Mouse (Mus musculus) kidney, postnatal 36 days (tissue): ENCODE data around the gene Sema5b.

Experiments used
- DNase-seq, 2 experiments: peaks; one replicate each; pipeline ENCODE4 v3.0.0; 2021 to 2022; ENCODE audit warnings: mixed read lengths in 2 of 2

Gene Sema5b

GRCm38 (mm10) chr16:35541117-35541641 lies at the start of gene Sema5b:
Gene Sema5b, plus strand, starts transcription at chr16:35541145.
- DNase-seq, result peak; percentile 46 to 75

DNA sequence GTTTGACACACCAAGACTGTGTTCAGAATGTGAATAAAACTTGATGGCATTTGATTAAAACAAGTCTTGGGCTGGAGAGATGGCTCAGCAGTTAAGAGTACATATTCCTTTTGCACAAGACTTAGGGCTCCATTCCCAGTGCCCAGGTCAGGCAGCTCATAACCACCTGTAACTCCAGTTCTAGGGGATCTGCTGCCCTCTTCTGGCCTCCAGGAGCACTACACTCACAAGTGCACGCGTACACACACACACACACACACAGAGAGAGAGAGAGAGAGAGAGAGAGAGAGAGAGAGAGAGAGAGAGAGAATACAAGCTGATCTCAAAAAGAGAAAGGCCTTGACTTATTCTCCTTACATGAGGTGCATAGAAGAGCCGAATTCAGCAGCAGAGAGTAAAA lies 40.6 kb upstream of the Sema5b start:
- no peak for DNase-seq

DNA sequence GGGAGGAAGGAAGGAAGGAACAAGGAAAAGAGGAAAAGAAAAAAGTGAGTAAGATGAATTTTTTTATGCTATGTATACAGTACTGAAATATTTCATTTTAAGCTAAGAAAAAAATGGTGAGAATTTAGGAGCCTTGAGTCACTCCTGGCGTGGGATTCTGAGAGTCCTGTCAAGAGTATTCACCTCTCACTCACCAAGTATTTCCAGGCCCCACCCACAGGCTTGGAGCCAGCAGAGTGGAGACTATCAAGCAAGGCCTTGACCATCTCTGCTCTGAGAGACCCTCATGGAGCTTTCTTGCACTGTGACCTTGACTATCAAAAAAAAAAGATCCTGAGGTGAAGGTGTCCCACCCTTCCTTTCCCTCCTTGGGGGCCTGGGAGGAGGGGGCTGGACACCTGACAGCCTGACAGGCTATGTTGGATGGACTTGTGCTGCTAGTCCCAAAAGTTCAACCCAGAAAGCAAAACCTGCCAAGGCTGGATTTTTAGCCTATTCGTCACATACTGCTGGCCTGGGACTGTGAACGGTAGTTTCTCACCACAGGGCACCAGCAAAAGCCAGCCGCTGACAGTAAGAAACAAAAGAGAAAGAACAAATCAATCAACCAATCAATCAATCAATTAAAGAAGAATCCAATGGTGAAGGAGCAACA lies 39.7 kb upstream of the Sema5b start:
- DNase-seq, result no peak

DNA sequence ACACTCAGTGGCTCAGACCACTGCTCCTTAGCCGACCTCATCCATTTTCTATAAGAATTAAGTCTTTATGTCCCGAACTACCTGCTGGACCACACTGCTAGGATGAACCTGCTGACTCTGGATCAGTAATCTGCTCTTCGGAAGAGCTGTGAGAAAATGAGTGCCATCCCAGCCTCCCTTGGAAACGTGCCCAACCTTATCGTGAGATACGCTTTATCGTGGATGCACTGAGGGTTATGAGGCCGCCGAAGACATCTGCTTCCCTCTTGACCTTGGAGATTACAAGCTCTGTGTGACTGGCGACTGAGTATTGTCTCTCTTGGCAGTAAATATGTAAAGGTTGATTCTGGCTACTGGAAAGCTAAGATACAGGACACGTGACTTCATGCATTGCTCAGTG lies 38.5 kb upstream of the Sema5b start:
- DNase-seq, result no peak

DNA sequence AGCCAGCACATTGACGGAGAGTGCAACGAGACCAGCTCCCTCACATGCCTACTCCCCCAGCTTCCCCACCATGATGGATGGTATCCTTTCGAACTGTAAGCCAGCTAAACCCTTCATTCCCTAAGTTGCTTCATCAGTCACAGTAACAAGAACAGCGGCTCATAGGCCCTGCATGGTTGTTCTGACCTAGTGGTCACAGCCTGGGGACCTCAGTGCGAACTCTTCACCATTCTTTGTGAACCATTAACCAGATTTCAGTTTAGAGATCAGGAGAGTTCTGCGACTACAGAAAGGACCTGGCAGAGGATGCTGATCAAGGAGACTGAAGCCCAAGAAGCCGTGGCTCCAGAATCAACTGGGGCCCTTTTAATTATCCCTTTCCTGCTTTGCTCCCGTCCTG lies 36.7 kb upstream of the Sema5b start:
- DNase-seq, result peak; percentile 30

GRCm38 (mm10) chr16:35505786-35506185 lies 35.2 kb upstream of the Sema5b start:
- DNase-seq, result no peak

GRCm38 (mm10) chr16:35508581-35508980 lies 32.4 kb upstream of the Sema5b start:
- no peak for DNase-seq

DNA sequence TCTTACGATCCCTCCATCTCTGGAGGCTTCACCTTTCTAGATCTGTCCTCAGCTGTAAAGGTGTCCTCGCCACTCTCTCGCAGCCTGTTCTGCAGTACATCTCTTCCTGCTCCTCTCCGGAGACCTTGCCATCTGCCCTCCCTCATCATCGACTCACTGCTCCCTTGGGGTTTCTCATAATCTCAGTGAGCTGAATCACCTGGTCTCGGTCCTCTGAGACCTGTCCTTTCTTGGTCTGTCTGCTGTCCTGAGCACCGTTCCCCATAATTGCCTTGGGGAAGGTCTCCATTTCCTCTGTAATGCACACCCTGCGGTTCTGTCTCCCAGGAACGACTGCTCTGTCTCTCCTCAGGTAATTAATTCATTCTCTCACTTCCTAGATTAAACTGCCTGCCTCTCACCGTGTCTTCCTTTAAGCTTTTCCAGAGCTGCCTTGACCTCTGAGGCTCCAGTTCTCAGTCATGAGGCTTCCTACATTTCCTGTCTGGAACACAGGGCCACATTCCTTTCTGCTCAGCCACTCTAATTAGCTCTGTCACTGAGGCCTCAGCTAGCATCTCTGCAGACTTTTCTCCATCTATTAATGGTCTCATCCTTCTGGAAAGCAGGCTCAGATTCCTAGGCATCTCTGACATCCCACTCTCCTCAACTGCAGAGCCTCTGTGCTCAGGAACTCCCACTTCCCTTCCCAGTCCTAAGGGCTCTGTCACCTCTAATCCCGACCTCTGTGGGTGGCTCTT lies 31.4 kb upstream of the Sema5b start:
- no peak for DNase-seq

DNA sequence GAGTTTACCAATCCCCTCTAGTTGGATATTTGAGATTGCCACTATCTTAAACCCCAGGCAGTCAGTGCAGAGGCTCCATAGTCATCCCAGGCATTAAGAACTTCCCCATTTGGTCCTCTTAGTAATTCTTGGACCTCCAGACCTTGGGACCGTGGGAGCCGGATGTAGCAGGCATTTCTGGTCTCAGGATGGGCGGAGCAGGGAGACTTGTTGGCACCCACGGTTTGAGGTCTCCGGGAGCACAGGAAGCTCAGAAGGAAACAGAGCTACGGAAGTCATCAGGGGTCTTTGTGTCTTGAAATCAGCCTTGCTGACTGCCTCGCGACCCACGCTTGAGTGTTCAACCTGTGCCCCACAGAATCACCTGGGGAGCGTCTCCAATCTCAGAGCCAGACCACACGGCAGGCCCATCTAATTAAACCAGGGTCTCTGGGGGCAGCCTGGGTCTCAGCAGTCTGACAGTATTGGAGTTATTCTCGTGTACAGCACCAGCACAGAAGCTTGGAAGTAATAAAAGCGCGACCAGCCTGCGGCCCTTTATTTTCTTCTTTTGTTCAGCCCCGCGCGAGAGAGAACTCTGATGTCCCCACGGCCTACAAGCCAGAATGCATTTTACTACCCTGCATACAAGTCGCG lies 24.9 kb upstream of the Sema5b start:
- peak; percentile 61 to 68 for DNase-seq

GRCm38 (mm10) chr16:35517976-35518951 lies 22.7 kb upstream of the Sema5b start:
- peak; percentile 80 to 82 for DNase-seq

GRCm38 (mm10) chr16:35519245-35519644 lies 21.7 kb upstream of the Sema5b start:
- peak; percentile 75 to 86 for DNase-seq

DNA sequence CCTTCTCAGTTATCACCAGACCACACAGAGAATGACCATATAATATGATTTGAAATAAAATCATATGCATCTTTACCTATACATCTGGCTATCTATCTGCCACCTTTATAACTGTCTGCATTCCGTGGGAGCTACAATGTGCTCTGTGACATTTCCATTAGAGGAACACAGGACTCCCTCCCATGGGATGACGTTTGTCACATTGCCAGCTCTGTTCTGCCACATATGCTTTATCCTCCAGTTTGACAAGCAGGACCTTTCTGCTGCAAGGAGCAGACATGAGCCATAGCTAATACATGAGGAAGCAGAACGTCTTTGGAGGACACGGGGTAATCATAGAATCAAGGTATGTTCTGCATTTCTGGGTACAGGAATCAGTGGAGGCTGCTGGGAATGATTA lies 16.7 kb upstream of the Sema5b start:
- DNase-seq, result no peak

GRCm38 (mm10) chr16:35534630-35535029 lies 6.3 kb upstream of the Sema5b start:
- DNase-seq, result no peak

DNA sequence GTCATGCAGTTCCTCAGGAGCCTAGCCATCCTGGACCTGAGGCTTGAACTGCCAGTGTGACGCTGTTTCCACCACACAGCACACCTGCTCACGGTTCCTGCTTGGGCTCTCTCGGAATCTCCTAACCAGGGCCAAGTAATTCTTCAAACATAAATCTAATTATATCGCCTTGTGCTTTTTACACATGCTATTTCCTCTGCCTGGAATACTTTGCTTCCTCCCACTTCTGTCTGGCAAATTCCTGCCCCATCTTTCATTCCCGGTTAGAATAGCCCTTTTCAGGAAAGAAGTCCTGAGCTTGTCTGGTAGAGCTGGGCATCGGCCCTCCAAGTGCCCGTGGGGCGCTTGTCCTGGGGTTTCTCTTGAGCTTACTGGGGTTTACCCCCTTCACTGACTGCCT lies 3.3 kb upstream of the Sema5b start:
- DNase-seq, result peak; percentile 14 to 31

GRCm38 (mm10) chr16:35539041-35539440 lies 1.9 kb upstream of the Sema5b start:
- peak; percentile 34 to 35 for DNase-seq

- DNase-seq, result peak; percentile 57 to 68
Measured at GRCm38 (mm10) chr16:35540333-35541116, 420 bp upstream of the Sema5b start.

- peak in 1 of 2 experiments; percentile 54 for DNase-seq
Measured at GRCm38 (mm10) chr16:35541661-35542420, 896 bp downstream of the Sema5b start.

DNA sequence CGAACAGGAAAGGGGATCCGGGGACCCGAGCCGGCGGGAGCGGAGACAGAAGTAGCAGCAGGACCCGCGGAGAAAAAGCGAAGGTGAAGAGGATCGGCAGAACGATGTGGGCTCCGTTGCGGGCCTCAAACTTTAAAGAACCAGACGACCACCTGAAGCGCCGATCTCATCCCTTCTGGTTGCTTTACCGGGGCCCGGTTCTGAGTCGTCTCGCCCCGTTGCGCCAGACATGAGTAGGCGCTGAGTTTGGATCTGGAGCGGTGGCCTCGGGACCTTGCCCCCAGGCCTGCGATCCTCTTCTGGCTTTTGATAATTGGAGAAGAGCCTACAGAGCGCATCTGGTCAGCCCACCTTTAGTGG lies 1.5 kb downstream of the Sema5b start:
- peak in 1 of 2 experiments; percentile 23 for DNase-seq

DNA sequence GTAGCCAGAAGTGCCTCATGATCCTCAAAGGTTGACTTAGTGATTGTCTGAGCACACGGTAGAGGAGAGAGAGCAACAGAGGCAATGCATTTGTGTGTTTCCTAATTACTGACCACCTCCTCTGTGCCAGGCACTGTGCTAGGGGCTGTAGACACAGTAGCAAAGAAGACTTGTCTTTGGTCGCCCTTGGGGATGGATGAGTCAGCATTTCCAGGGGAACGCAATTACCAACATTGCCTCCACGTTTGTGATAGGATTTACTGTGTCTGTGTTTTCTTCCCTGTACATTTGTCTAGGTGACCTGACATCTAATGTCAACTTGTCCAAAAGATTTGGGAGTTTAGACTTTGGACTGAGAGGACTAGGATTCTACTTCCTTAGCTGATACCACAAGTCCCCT lies 4.8 kb downstream of the Sema5b start:
- DNase-seq, result no peak

GRCm38 (mm10) chr16:35547966-35548365 lies 7.0 kb downstream of the Sema5b start:
- DNase-seq, result no peak

DNA sequence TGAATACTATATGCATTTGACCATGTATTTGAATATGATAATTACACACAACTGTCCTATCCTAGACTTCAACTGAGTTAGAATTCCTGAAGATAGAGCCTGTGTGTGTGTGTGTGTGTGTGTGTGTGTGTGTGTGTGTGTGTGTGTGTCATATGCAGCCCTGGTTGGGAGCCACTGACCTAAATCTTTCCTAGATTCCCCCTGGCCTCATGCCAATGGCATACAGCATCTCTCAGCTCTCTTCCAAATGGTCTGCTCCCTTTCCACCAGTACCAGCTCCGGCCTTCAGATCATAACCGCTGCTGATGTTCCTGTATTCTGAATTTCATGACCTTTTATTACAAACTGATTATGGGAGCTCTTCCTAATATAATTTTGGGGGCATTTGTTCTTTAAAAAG lies 8.4 kb downstream of the Sema5b start:
- DNase-seq, result no peak
